Mouse (Mus musculus): ENCODE data around the gene Rgs9bp. TPM values are rescaled to one million over a fixed set of nuclear protein-coding genes. Genes with fewer than 3 reads are reported as not detected.
"Not testable (repeated sequence)": the region's sequence is repeated elsewhere in the genome, so short reads cannot be mapped to it uniquely, and the experiment has no call there.

Gene Rgs9bp
- polyA plus RNA-seq, 1 experiment from 2014 or later, result 0.01 TPM

DNA sequence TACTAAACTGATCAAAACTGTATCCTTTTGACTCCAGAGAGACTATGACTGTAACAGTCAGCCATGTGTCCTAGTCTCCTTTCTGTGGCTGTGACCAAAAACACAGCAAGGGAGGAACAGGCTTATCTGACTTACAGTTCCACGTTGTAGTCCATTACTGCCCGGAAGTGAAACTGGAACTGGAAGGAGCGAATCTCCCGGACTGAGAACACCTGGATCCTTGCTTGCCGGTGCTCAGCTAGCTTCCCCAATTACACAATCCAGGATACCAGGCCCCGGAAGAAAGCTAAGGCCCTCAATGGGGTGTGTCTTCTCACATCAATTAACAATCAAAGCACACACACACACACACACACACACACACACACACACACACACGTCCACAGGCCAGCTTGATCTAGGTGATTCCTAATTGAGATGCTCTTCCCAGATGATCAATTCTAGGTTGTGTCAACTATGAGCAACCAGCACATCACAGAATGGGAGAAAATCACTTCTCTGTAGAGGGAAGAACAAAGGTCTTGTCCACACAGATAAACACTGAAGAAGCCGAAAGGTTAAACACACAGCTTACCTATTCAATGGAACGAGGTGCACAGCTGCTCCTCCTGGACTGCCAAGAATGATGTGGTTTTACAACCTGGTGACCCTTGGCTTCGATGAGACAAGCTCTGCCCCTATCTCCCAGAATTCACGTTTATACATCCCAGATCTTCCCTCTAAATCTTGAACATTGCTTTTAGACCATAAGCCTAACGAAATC, 49.5 kb downstream of the Rgs9bp start:
- WGBS (ENCODE audit: missing documents), result 58% methylated on average over 11 of the region's 12 CpGs
- H3K79me2 ChIP-seq (ENCODE audit: inconsistent target), result no peaks in the 10 kb centered on the region
- no peak overlapping the region for H3K27ac ChIP-seq
- no peak overlapping the region for H3K4me3 ChIP-seq (ENCODE audit: inconsistent target)
- H3K36me3 ChIP-seq (ENCODE audit: inconsistent target), result no peaks in the 10 kb centered on the region

DNA sequence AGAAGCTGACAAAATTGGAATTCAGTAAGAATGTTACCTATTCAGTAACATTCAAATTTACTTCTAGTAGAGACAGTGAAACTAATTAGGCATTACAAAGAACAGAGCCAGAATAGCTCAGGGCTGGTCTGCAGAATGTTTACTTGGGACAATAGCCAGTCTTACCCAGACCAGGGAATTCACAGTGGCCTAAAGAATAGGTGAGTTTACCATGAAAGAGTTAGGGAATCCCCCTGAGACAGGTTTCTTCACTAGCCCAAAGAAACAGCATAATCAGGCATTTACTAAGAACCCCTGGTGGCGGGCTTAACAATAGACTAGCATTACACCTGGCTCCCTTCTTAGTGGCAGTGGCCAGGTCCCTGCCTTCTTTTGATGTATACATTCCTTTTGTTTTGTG, 54.8 kb downstream of the Rgs9bp start:
- H3K36me3 ChIP-seq (ENCODE audit: inconsistent target); H3K4me3 ChIP-seq (ENCODE audit: inconsistent target); H3K27ac ChIP-seq; H3K79me2 ChIP-seq (ENCODE audit: inconsistent target): not testable (repeated sequence)
- 86% methylated on average over 1 of the region's 1 CpGs for WGBS (ENCODE audit: missing documents)

DNA sequence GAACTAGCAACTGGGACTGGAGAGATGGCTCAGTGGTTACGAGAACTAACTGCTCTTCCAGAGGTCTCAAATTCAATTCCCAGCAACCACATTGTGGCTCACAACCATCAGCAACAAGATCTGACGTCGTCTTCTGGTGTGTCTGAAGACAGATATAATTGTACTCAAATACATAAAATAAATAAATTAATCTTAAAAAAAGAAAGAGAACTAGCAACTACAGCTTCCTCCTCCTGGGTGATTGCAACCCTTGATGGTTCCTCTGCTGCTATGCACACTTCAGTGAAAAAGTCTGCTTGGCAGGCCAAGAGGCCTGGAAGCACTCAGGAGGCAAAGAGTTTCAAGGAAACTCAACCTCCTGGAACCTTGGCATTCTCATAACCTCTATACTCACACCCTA, 55.4 kb downstream of the Rgs9bp start:
- Histone ChIP-seq H3K36me3 (ENCODE audit: inconsistent target) (no peaks in the 10 kb centered on the region), H3K4me3 (ENCODE audit: inconsistent target) (no peak overlapping the region), H3K79me2 (ENCODE audit: inconsistent target) (no peaks in the 10 kb centered on the region), H3K27ac (no peak overlapping the region)
- WGBS (ENCODE audit: missing documents), result 89% methylated on average over 3 of the region's 3 CpGs

Other genes with a start within 250 kb of the Rgs9bp start
- gene Faap24, start 188.7 kb downstream of the Rgs9bp start, polyA plus RNA-seq (2018), result 5.4 to 10.3 TPM (median 8.4 TPM) in 3 replicates
- gene Cep89, start 188.5 kb downstream of the Rgs9bp start, polyA plus RNA-seq (2018), result 4.7 to 9.8 TPM (median 6.2 TPM) in 3 replicates
- not detected in 3 replicates for gene Slc7a9, start 136.8 kb downstream of the Rgs9bp start, polyA plus RNA-seq (2018)
- gene Tdrd12, start 47.8 kb downstream of the Rgs9bp start, polyA plus RNA-seq (2018), result 0.17 TPM in 1 of 3 replicates, not detected in the others
- 23.5 to 38.0 TPM (median 30.5 TPM) in 3 replicates for gene Nudt19, start 29.3 kb downstream of the Rgs9bp start, polyA plus RNA-seq (2018)
- gene Ankrd27, start 662 bp upstream of the Rgs9bp start, polyA plus RNA-seq (2018), result 12.4 to 15.4 TPM (median 15.2 TPM) in 3 replicates
- gene Pdcd5, start 61.9 kb upstream of the Rgs9bp start, polyA plus RNA-seq (2018), result 78.5 to 143 TPM (median 121 TPM) in 3 replicates
- 0.16 to 0.46 TPM (median 0.42 TPM) in 3 replicates for gene Dpy19l3, start 168.9 kb upstream of the Rgs9bp start, polyA plus RNA-seq (2018)
- 0.10 to 0.16 TPM in 2 of 3 replicates, not detected in the other for gene Zfp507, start 217.4 kb upstream of the Rgs9bp start, polyA plus RNA-seq (2018)